Mouse (Mus musculus): Measurements from ENCODE around the gene Dcun1d1. TPM values are rescaled to one million over a fixed set of nuclear protein-coding genes. Genes with fewer than 3 reads are reported as not detected.

Gene Dcun1d1
- polyA plus RNA-seq, 1 experiment from 2014 or later = 107 TPM

GRCm38 (mm10) chr3:35925852-35926251, 11.4 kb downstream of the Dcun1d1 start:
- WGBS = 95% methylated on average over 2 of the region's 2 CpGs
- Histone ChIP-seq H3K9ac (replicated peaks) (no peak overlapping the region), H3K27ac (no peak overlapping the region), H3K9me3 (no peaks in the 10 kb centered on the region), H3K27me3 (no peaks in the 10 kb centered on the region), H3K4me1 (replicated peaks) (peaks cover 23% of the 10 kb centered on the region), H3K4me2 (replicated peaks) (no peak overlapping the region), H3K36me3 (no peaks in the 10 kb centered on the region), H3K4me3 (replicated peaks) (no peak overlapping the region)
- no peak for ATAC-seq

- H3K4me1 ChIP-seq (replicated peaks) = peaks cover 9% of the 10 kb centered on the region
- H3K27me3 ChIP-seq = no peaks in the 10 kb centered on the region
- 81% methylated on average over 3 of the region's 3 CpGs for WGBS
- no peak overlapping the region for H3K4me3 ChIP-seq (replicated peaks)
- ATAC-seq = no peak
- H3K9ac ChIP-seq (replicated peaks) = no peak overlapping the region
- H3K27ac ChIP-seq = no peak overlapping the region
- H3K9me3 ChIP-seq = no peaks in the 10 kb centered on the region
- H3K4me2 ChIP-seq (replicated peaks) = no peak overlapping the region
- H3K36me3 ChIP-seq = 0 out of 2 replicates have a peak, but pooled peaks cover 3% of the 10 kb centered on the region
These were observed 13.2 kb downstream of the Dcun1d1 start for GRCm38 (mm10) chr3:35924007-35924406.

- WGBS = 68% methylated on average over 7 of the region's 7 CpGs
These were observed 13.8 kb downstream of the Dcun1d1 start for GRCm38 (mm10) chr3:35923495-35923894.

GRCm38 (mm10) chr3:35922522-35922921, 14.7 kb downstream of the Dcun1d1 start:
- Histone ChIP-seq H3K4me1 (replicated peaks) (peaks cover 6% of the 10 kb centered on the region), H3K36me3 (peaks cover 12% of the 10 kb centered on the region), H3K4me3 (replicated peaks) (no peak overlapping the region), H3K9me3 (no peaks in the 10 kb centered on the region), H3K4me2 (replicated peaks) (no peak overlapping the region), H3K9ac (replicated peaks) (no peak overlapping the region), H3K27ac (no peak overlapping the region), H3K27me3 (no peaks in the 10 kb centered on the region)
- 87% methylated on average over 4 of the region's 4 CpGs for WGBS
- ATAC-seq = no peak

More at GRCm38 (mm10) chr3:35923495-35923894, 13.8 kb downstream of the Dcun1d1 start:
- H3K4me1 ChIP-seq (replicated peaks) = peaks cover 6% of the 10 kb centered on the region
- H3K27me3 ChIP-seq = no peaks in the 10 kb centered on the region
- no peak overlapping the region for H3K9ac ChIP-seq (replicated peaks)
- H3K4me3 ChIP-seq (replicated peaks) = no peak overlapping the region
- no peak for ATAC-seq
- H3K27ac ChIP-seq = no peak overlapping the region
- no peaks in the 10 kb centered on the region for H3K9me3 ChIP-seq
- H3K36me3 ChIP-seq = 0 out of 2 replicates have a peak, but pooled peaks cover 3% of the 10 kb centered on the region
- H3K4me2 ChIP-seq (replicated peaks) = no peak overlapping the region

GRCm38 (mm10) chr3:35918229-35918628, 19.0 kb downstream of the Dcun1d1 start:
- ATAC-seq = no peak

GRCm38 (mm10) chr3:35908982-35909680, 28.1 kb downstream of the Dcun1d1 start:
- no peak overlapping the region for H3K9ac ChIP-seq (replicated peaks)
- no peak for ATAC-seq
- H3K4me2 ChIP-seq (replicated peaks) = no peak overlapping the region
- peaks cover 33% of the 10 kb centered on the region for H3K36me3 ChIP-seq
- H3K27me3 ChIP-seq = no peaks in the 10 kb centered on the region
- H3K9me3 ChIP-seq = no peaks in the 10 kb centered on the region
- H3K4me3 ChIP-seq (replicated peaks) = no peak overlapping the region
- WGBS = 95% methylated on average over 7 of the region's 7 CpGs
- no peaks in the 10 kb centered on the region for H3K4me1 ChIP-seq (replicated peaks)
- H3K27ac ChIP-seq = no peak overlapping the region

More at GRCm38 (mm10) chr3:35918229-35918628, 19.0 kb downstream of the Dcun1d1 start:
- Histone ChIP-seq H3K9ac (replicated peaks) (no peak overlapping the region), H3K27me3 (no peaks in the 10 kb centered on the region), H3K4me3 (replicated peaks) (no peak overlapping the region), H3K4me1 (replicated peaks) (peaks cover 3% of the 10 kb centered on the region), H3K9me3 (no peaks in the 10 kb centered on the region), H3K36me3 (peaks cover 45% of the 10 kb centered on the region), H3K4me2 (replicated peaks) (no peak overlapping the region), H3K27ac (no peak overlapping the region)
- WGBS = 92% methylated on average over 3 of the region's 3 CpGs

GRCm38 (mm10) chr3:35900555-35901204, 36.6 kb downstream of the Dcun1d1 start:
- H3K9ac ChIP-seq (replicated peaks) = no peak overlapping the region
- no peaks in the 10 kb centered on the region for H3K27me3 ChIP-seq
- no peak overlapping the region for H3K4me2 ChIP-seq (replicated peaks)
- H3K9me3 ChIP-seq = no peaks in the 10 kb centered on the region
- 85% methylated on average over 5 of the region's 5 CpGs for WGBS
- H3K27ac ChIP-seq = no peak overlapping the region
- H3K36me3 ChIP-seq = peaks cover 35% of the 10 kb centered on the region
- ATAC-seq = no peak
- H3K4me3 ChIP-seq (replicated peaks) = no peak overlapping the region
- H3K4me1 ChIP-seq (replicated peaks) = no peaks in the 10 kb centered on the region

GRCm38 (mm10) chr3:35899109-35899508, 38.1 kb downstream of the Dcun1d1 start:
- Histone ChIP-seq H3K36me3 (peaks cover 31% of the 10 kb centered on the region), H3K27ac (no peak overlapping the region), H3K9ac (replicated peaks) (no peak overlapping the region), H3K4me3 (replicated peaks) (no peak overlapping the region), H3K9me3 (no peaks in the 10 kb centered on the region), H3K4me2 (replicated peaks) (no peak overlapping the region), H3K27me3 (no peaks in the 10 kb centered on the region), H3K4me1 (replicated peaks) (no peaks in the 10 kb centered on the region)
- WGBS = 95% methylated on average over 3 of the region's 3 CpGs
- ATAC-seq = no peak

- Histone ChIP-seq H3K4me1 (replicated peaks) (no peaks in the 10 kb centered on the region), H3K9me3 (no peaks in the 10 kb centered on the region), H3K9ac (replicated peaks) (no peak overlapping the region), H3K27ac (no peak overlapping the region), H3K27me3 (no peaks in the 10 kb centered on the region), H3K36me3 (peaks cover 25% of the 10 kb centered on the region), H3K4me2 (replicated peaks) (no peak overlapping the region), H3K4me3 (replicated peaks) (no peak overlapping the region)
- ATAC-seq = no peak
- 95% methylated on average over 2 of the region's 2 CpGs for WGBS
These were observed 39.3 kb downstream of the Dcun1d1 start for GRCm38 (mm10) chr3:35897900-35898299.

GRCm38 (mm10) chr3:35893156-35893555, 44.1 kb downstream of the Dcun1d1 start:
- Histone ChIP-seq H3K4me1 (replicated peaks) (no peaks in the 10 kb centered on the region), H3K27ac (no peak overlapping the region), H3K27me3 (no peaks in the 10 kb centered on the region), H3K9ac (replicated peaks) (no peak overlapping the region), H3K36me3 (peaks cover 27% of the 10 kb centered on the region), H3K4me2 (replicated peaks) (no peak overlapping the region), H3K4me3 (replicated peaks) (no peak overlapping the region), H3K9me3 (no peaks in the 10 kb centered on the region)
- 91% methylated on average over 5 of the region's 5 CpGs for WGBS
- ATAC-seq = no peak

- WGBS = 93% methylated on average over 4 of the region's 4 CpGs
- no peak overlapping the region for H3K4me3 ChIP-seq (replicated peaks)
- H3K36me3 ChIP-seq = peaks cover 30% of the 10 kb centered on the region
- no peak overlapping the region for H3K9ac ChIP-seq (replicated peaks)
- ATAC-seq = no peak
- H3K4me2 ChIP-seq (replicated peaks) = no peak overlapping the region
- no peak overlapping the region for H3K27ac ChIP-seq
- no peaks in the 10 kb centered on the region for H3K9me3 ChIP-seq
- no peaks in the 10 kb centered on the region for H3K4me1 ChIP-seq (replicated peaks)
- no peaks in the 10 kb centered on the region for H3K27me3 ChIP-seq
These were observed 46.1 kb downstream of the Dcun1d1 start for GRCm38 (mm10) chr3:35891123-35891522.

GRCm38 (mm10) chr3:35889531-35889930, 47.7 kb downstream of the Dcun1d1 start:
- 95% methylated on average over 2 of the region's 2 CpGs for WGBS

More at GRCm38 (mm10) chr3:35889531-35889930, 47.7 kb downstream of the Dcun1d1 start:
- Histone ChIP-seq H3K9me3 (no peaks in the 10 kb centered on the region), H3K4me1 (replicated peaks) (no peaks in the 10 kb centered on the region), H3K4me3 (replicated peaks) (no peak overlapping the region), H3K27ac (no peak overlapping the region), H3K27me3 (no peaks in the 10 kb centered on the region), H3K4me2 (replicated peaks) (no peak overlapping the region), H3K9ac (replicated peaks) (no peak overlapping the region), H3K36me3 (peaks cover 27% of the 10 kb centered on the region)
- ATAC-seq = no peak

Measured in midbrain, embryonic 13.5 days (tissue).